Mouse (Mus musculus): ENCODE measurements around the gene Cavin4.
"Not testable (repeated sequence)": the region's sequence is repeated elsewhere in the genome, so short reads cannot be mapped to it uniquely, and the experiment has no call there.

The Cavin4 gene

DNA sequence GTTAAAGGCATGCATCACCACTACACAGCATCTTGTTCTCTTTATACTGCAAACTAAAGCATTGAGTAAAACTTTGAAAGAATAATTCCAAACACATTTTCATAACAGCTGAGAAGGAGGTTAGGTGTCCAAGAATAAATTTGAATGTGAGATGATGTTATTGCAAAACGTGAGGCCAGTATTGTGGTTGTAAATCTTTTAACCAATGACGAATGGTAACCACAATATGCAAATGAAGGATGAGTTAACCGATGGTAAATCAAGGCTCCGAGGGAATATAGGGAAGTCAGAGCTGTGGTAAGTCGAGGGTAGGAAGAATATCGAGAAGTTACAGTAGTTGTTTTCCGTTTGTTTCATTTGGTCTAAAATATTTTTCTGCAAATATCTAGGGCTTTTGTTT lies 11.1 kb downstream of the Cavin4 start:
- no peak for DNase-seq

DNA sequence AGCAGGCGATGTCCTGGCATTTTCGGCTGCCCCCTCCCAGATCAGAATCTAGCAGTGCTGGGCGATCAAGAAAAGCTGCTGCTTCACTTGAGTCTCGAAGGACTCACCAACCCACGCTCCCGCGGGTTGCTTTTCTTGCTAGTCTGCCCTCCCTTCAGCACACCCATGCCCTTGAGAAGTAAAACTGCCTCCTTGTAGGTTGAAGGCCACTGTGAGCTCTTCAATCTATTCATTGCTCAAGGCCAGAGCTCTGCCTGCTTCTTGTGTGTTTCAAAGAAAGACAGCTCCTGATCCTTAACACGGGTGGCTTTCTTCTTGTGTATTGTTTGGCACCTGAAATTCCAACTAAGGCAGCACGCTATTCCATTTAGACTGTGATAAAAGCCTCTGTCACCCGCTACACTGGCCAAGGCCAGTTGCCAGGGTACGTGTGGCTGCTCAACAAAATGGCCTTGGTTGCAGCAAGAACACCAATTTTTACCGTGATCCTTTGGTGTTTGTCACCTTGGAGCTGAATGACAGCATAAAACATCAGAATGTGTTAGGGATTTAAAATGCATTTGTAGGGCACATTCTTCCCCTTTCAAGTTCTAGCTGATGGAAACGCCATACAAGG lies 13.4 kb downstream of the Cavin4 start:
- no peak for DNase-seq

DNA sequence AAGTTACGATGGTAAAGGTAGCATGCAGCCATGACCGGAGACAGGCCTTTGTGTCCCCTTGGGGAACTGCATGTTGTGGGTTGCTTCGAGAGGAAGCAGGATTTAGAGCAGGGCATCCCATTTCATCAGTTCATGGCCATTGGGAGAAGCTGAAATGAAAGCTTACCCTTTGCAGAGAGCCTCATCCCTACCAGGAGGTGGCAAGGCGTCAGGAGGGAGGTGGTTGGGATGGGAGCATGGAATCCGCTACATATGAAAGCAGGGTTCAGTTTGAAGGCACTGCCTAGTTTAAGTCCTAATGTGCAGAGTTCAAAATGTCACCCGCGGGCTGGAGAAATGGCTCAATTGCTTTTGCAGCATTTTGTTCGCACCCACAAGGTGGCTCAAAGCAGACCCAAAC lies 14.0 kb downstream of the Cavin4 start:
- no peak for DNase-seq

DNA sequence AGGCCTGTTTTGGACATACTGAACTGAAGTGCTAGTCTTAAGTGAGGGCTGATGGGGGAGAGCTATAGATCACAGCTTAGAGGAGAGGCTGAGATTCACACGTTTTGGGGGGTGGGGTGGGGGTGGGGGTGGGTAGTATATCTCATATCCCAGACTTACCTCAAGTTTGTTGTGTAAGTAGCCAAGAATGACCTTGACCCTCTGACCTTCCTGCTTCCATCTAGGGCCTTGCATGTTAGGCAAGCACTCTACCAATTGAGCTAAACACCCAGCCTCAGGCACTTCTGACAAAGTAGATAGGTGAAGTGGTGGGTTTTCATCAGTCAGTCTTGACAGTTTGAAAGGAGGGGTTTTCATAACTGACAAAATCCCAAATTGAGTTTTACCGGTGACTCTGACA lies 14.5 kb downstream of the Cavin4 start:
- no peak for DNase-seq

DNA sequence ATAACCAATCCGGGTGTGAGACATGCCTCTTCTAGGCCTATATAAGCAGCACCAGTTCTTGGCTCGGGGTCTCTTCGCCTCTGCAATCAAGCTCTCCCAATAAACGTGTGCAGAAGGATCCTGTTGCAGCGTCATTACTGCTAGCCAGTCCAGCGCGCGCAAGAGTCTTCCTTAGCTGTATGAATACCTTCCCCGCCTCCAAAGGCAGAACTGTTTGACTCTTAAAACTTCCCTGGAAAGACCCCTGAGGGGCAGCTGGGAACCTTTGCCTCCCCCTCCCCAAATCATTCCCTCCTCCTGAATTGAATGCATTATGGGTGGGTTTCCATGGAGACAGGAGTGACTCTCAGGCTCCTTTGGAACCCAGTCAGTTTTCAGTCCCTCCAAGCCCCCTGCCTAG lies 15.5 kb downstream of the Cavin4 start:
- no peak for DNase-seq

DNA sequence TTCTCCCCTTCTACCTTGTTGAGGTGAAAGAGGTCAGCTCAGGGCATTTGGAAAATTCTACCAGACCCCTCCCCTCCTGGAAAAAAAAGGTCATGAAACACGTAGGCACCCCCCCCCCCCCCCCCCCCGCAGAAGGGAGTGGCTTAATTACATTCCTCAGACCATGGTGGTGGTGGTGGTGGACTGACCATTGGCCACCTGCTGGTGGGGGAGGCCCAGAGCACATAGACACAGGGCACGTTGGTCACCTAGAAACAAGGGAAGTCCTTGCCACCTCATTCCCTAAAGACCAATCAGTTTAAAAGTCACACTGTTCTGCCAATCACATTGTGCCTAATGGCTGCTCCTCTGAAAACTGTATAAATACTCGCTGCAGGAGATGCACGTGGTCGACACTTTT lies 16.4 kb downstream of the Cavin4 start:
- not testable (repeated sequence) for DNase-seq

DNA sequence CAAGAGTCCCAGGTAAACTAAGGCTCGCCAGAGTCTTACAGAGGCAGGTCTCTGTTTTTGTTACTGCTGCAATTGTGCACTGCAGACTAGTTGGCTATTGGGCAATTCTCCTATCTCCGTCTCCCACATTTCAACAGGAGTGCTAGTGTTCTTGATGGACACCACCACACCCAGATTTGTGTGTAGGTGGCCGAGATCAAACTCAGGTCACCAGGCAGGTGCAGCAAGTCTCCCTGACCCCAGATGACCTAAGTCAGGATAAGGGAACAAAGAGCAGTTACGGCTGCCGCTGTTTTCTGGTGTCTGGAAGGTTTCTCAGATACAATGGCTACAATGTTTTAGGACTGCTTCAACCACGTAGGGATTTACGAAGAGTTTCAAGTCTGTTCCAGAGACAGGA lies 16.9 kb downstream of the Cavin4 start:
- no peak for DNase-seq

DNA sequence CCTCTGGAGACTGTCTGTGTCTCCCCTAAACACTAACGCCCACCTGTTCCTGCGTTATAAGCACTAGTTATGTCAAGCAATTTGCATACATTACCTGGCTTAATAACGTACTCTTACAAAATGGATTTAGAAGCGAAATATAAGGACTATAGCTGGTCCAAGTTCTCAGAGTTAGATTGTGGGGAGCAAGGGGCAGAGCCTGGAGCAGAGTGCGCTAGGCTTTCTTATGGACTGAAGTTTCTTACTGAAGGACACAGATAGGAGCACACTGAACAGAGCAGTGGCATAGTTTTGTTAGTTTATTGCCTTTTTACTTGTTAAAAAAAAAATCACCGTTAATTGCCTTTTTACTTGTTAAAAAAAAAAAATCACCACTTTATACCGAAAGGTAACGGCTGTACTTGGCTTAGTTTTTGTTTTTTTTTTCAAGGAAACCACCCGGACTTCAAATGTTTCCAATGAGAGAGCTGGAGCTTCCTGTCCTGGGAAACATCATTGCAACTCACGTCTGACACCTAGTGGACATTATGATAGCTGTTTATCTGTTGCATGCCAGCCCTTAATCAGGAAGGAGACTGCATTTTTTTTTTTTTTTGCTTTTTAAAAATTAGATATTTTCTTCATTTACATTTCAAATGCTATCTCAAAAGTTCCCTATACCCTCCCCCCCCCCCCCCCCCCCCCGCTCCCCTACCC lies 17.5 kb downstream of the Cavin4 start:
- no peak for DNase-seq

DNA sequence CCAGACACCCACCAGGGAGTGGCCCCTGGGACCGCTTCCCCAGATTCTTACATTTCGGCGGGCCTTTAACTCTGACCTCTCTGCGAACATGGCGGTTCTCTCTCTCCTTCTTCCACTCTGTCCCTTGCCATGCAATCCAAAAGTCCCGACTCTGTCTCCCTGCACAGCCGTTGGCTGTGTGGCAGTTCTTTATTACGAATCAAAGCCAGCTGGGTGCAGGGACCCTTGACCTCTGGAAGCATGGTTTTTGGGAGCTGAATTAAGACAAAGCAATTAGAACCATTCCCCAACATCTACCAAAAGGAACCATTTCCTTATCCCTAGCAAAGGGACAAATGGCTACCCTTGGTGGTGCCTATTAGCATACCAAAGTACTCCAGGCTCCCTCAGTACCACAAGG lies 19.8 kb downstream of the Cavin4 start:
- no peak for DNase-seq

DNA sequence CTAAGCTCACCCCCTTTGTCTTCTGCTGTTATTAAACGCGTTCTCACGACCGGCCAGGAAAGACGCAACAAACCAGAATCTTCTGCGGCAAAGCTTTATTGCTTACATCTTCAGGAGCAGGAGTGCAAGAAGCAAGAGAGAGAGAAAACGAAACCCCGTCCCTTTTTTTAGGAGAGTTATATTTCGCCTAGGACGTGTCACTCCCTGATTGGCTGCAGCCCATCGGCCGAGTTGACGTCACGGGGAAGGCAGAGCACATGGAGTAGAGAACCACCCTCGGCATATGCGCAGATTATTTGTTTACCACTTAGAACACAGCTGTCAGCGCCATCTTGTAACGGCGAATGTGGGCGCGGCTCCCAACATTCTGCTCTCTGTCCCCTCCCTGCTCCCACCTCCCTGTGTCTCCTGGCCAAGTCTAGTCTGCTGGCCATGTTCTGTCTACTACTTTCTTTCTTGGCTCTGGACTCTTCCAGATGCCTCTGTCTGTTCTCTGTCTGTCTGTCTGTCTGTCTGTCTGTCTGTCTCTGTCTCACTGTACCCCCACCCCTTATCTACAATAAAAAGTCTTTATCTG lies 20.4 kb downstream of the Cavin4 start:
- not testable (repeated sequence) for DNase-seq

DNA sequence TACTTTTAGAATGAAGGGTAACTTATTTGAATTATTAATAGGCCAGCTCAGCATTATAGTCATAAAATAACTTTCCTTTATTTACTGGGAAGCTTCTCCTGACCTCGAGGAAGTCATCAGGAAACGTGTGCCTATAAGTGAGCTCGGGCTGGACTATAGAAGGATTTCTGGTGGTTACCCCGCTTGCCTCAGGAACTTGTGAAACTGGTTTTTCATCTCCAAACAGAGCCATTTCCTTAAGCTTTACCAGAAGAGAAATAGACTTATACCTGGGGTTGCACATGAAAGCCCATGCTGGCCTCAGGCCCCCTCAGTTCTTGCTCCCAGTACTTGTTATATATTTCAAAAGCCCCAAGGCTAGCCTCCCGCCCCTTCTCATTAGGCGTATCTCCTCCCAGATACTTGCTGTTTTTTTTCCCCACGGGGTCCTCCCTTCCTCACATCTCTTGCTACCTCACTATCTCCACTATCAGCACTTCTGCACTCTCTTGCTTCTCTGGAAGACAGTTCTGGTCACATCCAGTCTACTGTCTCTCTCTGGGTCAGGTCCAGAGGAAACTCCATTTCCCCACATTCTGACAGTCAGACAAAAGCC lies 21.4 kb downstream of the Cavin4 start:
- no peak for DNase-seq

DNA sequence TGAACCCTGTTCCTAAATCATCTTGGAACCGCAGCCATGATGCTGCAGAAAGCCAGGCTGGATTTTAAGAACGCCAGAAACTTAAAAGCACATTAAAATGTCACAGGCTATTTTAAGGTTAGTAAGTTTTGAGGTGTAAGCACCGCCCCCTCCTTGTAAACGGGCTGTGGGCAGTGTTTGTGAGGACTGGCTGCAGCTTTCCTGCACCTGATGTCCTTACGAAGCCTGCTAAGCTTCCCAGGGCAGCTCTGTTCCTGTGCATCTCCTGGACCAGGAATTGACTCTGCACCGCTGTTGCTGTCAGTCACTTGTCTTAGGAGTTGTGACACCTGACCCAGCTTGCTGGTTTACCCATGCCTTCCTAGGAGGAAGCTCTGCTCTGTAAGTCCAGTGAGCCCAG lies 24.8 kb downstream of the Cavin4 start:
- DNase-seq, result no peak

DNA sequence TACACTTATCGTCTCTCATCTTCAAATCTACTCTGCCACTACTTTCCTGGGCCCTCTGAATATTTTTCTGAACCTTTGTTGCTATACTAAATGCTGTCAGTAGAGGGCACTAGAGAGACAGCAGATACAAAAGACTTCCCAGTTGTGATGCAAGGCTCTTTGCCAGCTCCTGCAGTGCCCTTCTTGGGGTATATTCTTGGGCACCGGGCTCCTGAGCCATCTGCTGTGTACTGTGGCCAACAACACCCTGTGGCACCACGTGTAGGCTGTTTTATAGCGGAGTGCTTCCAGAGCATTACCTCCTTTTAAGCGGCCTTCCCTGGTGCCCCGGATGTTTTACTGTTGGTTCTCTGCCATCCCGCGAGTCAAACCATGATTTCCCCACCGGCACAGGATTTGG lies 27.3 kb downstream of the Cavin4 start:
- peak; percentile 16 for DNase-seq

DNA sequence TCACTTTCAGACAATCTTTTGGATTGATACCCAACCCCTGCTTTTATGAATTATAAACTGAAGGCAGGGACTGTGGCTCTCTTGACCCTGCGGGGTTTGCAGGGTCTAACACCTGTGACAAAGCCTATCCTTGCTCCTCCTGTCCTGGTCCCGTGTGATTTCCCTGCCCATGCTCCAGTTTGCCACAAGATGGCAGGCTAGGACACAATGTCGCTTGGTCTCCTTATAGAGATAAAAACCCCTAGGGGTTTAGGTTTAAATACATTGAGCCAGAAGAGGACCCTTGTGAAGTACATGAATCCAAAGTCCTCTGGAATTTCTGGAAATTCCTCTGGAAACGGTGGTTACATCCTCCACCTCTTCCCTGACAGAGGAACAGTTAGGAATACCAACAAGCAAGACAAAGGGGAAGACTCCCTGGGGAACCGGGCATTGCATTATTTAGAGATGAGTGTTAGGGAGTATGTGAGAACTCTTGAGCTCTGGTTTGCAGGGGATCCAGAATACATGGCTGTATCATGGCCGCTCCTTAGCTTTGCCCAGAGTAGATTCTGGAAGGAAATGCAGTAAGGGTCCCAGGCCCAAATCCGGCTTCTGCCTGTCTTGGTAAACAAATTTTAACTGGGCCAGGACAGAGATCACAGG lies 28.6 kb downstream of the Cavin4 start:
- DNase-seq, result no peak

DNA sequence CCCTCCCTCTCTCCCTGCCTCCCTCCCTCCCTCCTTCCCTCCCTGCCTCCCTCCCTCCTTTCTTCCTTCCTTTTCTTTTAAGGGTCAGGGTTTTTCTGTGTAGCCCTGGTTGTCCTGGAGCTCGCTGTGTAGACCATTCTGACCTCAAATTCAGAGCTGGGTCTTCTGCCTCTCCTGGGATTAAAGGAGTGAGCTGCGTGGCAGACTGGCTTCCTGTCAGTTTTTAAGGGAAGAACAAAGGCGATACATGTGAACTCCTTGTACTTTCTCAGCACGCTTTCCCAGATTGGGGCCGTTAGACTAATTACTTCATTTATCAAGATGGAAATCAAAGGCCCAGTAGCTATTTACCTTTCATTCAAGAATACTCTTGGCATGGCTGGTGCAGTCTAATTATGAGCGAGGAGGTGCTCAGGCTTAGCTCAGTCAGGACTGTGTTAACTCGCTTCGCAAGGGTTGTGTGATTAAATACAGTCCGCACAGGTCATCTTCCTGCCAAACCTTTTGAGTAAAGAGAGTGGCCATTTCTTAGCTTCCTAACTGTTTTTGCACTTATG lies 29.5 kb downstream of the Cavin4 start:
- DNase-seq, result no peak

DNA sequence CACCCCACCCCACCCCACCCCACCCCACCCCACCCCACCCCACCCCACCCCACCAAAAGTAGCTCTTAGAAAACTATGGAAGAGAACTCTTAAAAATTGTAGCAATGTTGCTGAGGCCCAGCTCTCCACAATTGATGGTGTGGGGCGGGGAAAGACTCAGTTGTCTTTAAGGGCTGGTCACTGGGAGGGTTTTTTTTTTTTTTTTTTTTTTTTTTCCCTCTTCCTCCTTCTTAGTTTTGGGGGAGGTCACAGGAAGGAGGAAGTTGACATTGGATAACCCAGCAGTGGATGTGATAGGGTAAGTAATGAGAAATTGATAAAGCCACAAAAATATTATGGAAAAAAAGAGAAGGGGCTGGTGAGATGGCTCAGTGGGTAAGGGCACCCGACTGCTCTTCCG lies 33.4 kb downstream of the Cavin4 start:
- no peak for DNase-seq

DNA sequence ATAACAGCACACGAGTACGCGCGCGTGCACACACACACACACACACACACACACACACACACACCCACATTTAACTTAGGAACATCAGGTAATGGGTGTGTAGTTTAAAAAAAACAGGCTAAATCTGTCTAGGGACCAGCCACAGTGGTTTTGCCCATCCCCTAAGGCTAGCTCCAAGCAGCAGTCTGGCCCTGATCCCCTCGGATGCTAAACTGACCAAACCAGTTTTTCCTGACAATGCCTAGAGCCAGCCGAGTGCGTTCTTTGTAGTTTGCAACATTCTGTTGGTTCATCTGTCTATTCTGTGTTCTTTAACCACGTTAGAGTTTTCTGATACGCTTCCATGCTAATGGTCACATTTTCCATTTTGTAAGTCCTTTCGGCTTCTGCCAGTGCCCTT lies 34.0 kb downstream of the Cavin4 start:
- DNase-seq, result no peak

DNA sequence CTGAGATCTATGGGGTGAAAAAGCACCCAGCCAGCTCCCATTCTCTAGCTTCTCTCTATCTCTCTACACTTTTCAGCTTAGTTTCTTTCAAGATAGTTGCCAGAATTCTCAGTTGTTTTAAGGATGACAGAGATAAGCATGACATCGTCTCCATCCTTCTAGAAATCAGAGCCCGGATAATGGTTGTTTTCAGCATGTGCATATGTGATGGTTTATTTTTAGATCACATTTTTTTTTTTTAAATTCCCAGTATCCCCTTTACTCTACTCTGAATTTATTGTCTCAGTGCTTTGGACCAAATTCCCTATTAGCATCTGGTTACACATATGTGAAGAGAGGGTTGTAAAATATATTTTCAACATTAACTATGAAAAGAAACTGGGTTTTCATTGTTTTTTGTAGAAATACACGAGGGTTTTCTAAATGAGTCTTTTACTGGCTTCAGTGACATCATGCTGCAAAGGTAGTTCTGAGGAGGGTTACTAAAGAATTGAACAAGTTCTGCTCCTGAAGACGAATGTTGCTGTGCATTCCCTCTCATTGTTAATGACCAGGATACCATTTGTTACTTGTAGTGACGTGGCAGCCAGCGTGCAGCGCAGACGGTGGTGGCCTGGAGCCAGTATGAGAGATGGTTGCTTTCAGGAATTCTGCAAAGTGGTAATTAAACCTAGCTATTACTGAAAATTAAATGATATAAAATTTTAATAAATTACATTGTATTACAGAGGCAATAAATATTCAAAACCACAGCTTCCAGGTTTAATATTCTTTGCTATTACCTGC lies 52.7 kb downstream of the Cavin4 start:
- DNase-seq, result no peak

DNA sequence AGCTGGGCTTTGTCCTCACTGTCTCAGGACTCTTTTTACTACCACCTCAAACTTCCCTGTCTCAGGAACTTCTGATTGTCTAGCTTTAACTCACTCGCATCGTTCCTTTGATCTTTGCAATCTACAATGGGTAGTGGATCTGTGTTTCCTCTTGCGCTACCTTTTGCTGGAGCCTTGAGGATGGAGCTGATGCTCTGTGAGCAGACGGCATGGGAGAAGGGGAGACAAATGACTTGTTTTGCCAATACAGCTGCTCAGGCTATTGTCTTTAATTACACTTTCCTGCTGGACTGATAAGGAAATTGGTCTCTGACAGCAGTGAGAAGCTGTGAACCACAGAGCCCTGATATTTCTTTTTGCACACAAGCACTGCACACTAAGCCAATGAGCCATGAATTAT lies 53.5 kb downstream of the Cavin4 start:
- DNase-seq, result no peak

Measured in kidney, adult 11 months (tissue).